Mouse (Mus musculus): ENCODE data around the gene Olfr52. TPM values are rescaled to one million over a fixed set of nuclear protein-coding genes. Genes with fewer than 3 reads are reported as not detected.

Olfr52 gene
- not detected in 2 replicates for polyA plus RNA-seq (2012; rRNA removed)
- polyA plus RNA-seq (2014; fragmentation: Nextera tagmentation; extraction: Ambion mirVana) = not detected in 2 replicates

- no peak within 1 kb of the TSS for H3K9ac ChIP-seq (replicated peaks)
- H3K9me3 ChIP-seq (ENCODE audit: control insufficient read depth, low read length) = no peaks in the 10 kb centered on the region
- no peak within 1 kb of the TSS for H3K27ac ChIP-seq
- no peaks in the 10 kb centered on the region for H3K4me1 ChIP-seq (replicated peaks; ENCODE audit: control insufficient read depth in 2 of 2, insufficient read depth in 2 of 2, low read length in 1 of 2)
- TF ChIP-seq CTCF (IDR thresholded peaks at IDR 0.05; ENCODE audit: low read depth) (no peak), EP300 (IDR thresholded peaks at IDR 0.05; ENCODE audit: low read depth) (no peak)
- no peak within 1 kb of the TSS for H3K4me3 ChIP-seq (ENCODE audit: insufficient read depth in 1 of 2, low read depth in 2 of 2, low read length in 2 of 2)
- no peak for ATAC-seq (ENCODE audit: insufficient read depth)
- no peak within 1 kb of the TSS for H3K4me2 ChIP-seq (ENCODE audit: low read depth)
- DNase-seq (ENCODE audit: low read depth in 3 of 3, low spot score in 3 of 3) = no peak
- H3K27me3 ChIP-seq (ENCODE audit: control insufficient read depth, insufficient read depth, low read length) = no peaks in the 10 kb centered on the region
- H3K36me3 ChIP-seq (replicated peaks; ENCODE audit: control insufficient read depth, insufficient read depth, low read depth) = no peaks in the 10 kb centered on the region
These were observed at the start of gene Olfr52 for GRCm38 (mm10) chr2:86185583-86185982. TSS of gene Olfr52 (minus strand) at chr2:86185683.

DNA sequence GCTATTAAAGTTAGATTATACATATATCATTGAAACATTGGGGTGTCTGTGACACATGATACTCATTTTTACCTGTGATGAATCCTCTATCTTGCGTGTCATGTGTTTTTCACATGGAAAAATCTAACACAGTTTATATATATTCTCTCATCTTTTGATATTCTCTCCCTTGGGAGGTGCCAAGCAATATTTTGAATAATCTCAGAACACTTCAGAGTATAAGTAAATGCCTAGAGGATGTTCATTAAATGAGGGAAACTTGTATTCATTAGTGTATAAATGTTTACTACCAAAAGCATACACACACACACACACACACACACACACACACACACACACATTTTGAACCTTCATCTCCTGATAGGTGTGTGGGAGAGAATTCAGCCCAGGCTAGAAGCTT is 45.8 kb upstream of the Olfr52 start, which contains the start of gene Olfr1047:
TSS of gene Olfr1047 (minus strand) at position 101 of the 400 bp plus-strand sequence.
- DNase-seq (ENCODE audit: low read depth in 3 of 3, low spot score in 3 of 3) = no peak
- TF ChIP-seq EP300 (IDR thresholded peaks at IDR 0.05; ENCODE audit: low read depth) (no peak), CTCF (IDR thresholded peaks at IDR 0.05; ENCODE audit: low read depth) (no peak)
- Histone ChIP-seq H3K36me3 (replicated peaks; ENCODE audit: control insufficient read depth, insufficient read depth, low read depth) (no peaks in the 10 kb centered on the region), H3K4me2 (ENCODE audit: low read depth) (no peak within 1 kb of the TSS), H3K4me1 (replicated peaks; ENCODE audit: control insufficient read depth in 2 of 2, insufficient read depth in 2 of 2, low read length in 1 of 2) (no peaks in the 10 kb centered on the region), H3K9me3 (ENCODE audit: control insufficient read depth, low read length) (no peaks in the 10 kb centered on the region), H3K27ac (no peak within 1 kb of the TSS), H3K27me3 (ENCODE audit: control insufficient read depth, insufficient read depth, low read length) (no peaks in the 10 kb centered on the region), H3K4me3 (ENCODE audit: insufficient read depth in 1 of 2, low read depth in 2 of 2, low read length in 2 of 2) (no peak within 1 kb of the TSS), H3K9ac (replicated peaks) (no peak within 1 kb of the TSS)
- ATAC-seq (ENCODE audit: insufficient read depth) = no peak
- 54% methylated on average over 1 of the region's 1 CpGs for WGBS (ENCODE audit: insufficient replicate concordance)

DNA sequence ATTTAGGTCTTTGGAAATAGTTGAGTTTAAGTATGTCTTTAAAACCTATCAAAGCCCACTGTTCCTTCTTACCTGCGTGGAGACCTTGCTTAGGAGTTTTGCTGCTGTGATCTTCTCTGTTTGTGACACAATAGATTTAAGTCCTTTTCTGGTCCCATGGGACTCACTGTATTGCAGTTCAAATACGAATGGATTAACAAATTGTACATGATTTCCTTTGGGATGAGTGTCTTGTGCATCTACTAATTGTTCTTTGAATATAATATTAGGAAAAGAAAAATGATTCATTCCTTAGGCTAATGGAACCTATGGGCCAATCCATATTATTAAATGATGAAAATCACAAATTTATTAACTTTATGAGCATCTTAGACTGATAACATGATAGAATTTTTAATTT is 33.7 kb upstream of the Olfr52 start, which contains the start of gene Olfr1046:
TSS of gene Olfr1046 (minus strand) at position 101 of the 400 bp plus-strand sequence.
- no peaks in the 10 kb centered on the region for H3K9me3 ChIP-seq (ENCODE audit: control insufficient read depth, low read length)
- 31% methylated on average over 2 of the region's 2 CpGs for WGBS (ENCODE audit: insufficient replicate concordance)
- ATAC-seq (ENCODE audit: insufficient read depth) (no peak), DNase-seq (ENCODE audit: low read depth in 3 of 3, low spot score in 3 of 3) (no peak)
- H3K27ac ChIP-seq = no peak within 1 kb of the TSS
- no peaks in the 10 kb centered on the region for H3K4me1 ChIP-seq (replicated peaks; ENCODE audit: control insufficient read depth in 2 of 2, insufficient read depth in 2 of 2, low read length in 1 of 2)
- TF ChIP-seq CTCF (IDR thresholded peaks at IDR 0.05; ENCODE audit: low read depth) = no peak
- no peak for TF ChIP-seq EP300 (IDR thresholded peaks at IDR 0.05; ENCODE audit: low read depth)
- H3K36me3 ChIP-seq (replicated peaks; ENCODE audit: control insufficient read depth, insufficient read depth, low read depth) = no peaks in the 10 kb centered on the region
- H3K27me3 ChIP-seq (ENCODE audit: control insufficient read depth, insufficient read depth, low read length) = no peaks in the 10 kb centered on the region
- H3K4me3 ChIP-seq (ENCODE audit: insufficient read depth in 1 of 2, low read depth in 2 of 2, low read length in 2 of 2) = no peak within 1 kb of the TSS
- no peak within 1 kb of the TSS for H3K4me2 ChIP-seq (ENCODE audit: low read depth)
- H3K9ac ChIP-seq (replicated peaks) = no peak within 1 kb of the TSS

- Histone ChIP-seq H3K9ac (replicated peaks) (no peak within 1 kb of the TSS), H3K4me3 (ENCODE audit: insufficient read depth in 1 of 2, low read depth in 2 of 2, low read length in 2 of 2) (no peak within 1 kb of the TSS), H3K4me2 (ENCODE audit: low read depth) (no peak within 1 kb of the TSS), H3K27ac (no peak within 1 kb of the TSS), H3K4me1 (replicated peaks; ENCODE audit: control insufficient read depth in 2 of 2, insufficient read depth in 2 of 2, low read length in 1 of 2) (no peaks in the 10 kb centered on the region), H3K36me3 (replicated peaks; ENCODE audit: control insufficient read depth, insufficient read depth, low read depth) (no peaks in the 10 kb centered on the region), H3K9me3 (ENCODE audit: control insufficient read depth, low read length) (no peaks in the 10 kb centered on the region), H3K27me3 (ENCODE audit: control insufficient read depth, insufficient read depth, low read length) (no peaks in the 10 kb centered on the region)
- no peak for TF ChIP-seq CTCF (IDR thresholded peaks at IDR 0.05; ENCODE audit: low read depth)
- TF ChIP-seq EP300 (IDR thresholded peaks at IDR 0.05; ENCODE audit: low read depth) = no peak
- ATAC-seq (ENCODE audit: insufficient read depth) = no peak
- no peak for DNase-seq (ENCODE audit: low read depth in 3 of 3, low spot score in 3 of 3)
These were observed 17.4 kb upstream of the Olfr52 start, which contains the start of gene Olfr1045 for GRCm38 (mm10) chr2:86202909-86203308. TSS of gene Olfr1045 (minus strand) at chr2:86203009.

DNA sequence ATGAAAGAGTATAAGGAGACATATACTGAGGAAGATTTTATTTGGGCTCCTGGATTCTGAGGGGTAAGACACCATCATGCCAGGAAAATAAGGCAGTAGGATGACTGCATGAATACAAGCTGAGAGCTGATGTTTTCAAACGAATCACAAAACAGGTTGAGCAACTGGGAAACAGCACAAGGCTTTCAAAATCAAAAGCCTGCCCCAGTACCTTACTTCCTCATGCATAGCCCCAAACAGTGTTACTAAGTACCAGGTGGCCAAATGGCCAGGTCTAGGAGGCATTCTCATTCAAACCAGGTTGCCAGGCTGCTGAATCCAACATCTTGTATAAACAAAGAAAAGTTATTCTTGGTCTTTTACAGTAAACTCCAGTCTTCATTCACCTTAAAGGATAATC is 10.4 kb upstream of the Olfr52 start:
- H3K36me3 ChIP-seq (replicated peaks; ENCODE audit: control insufficient read depth, insufficient read depth, low read depth) = no peaks in the 10 kb centered on the region
- no peak overlapping the region for H3K27ac ChIP-seq
- H3K4me2 ChIP-seq (ENCODE audit: low read depth) = no peak overlapping the region
- H3K27me3 ChIP-seq (ENCODE audit: control insufficient read depth, insufficient read depth, low read length) = no peaks in the 10 kb centered on the region
- ATAC-seq (ENCODE audit: insufficient read depth) (no peak), DNase-seq (ENCODE audit: low read depth in 3 of 3, low spot score in 3 of 3) (no peak)
- no peaks in the 10 kb centered on the region for H3K9me3 ChIP-seq (ENCODE audit: control insufficient read depth, low read length)
- TF ChIP-seq EP300 (IDR thresholded peaks at IDR 0.05; ENCODE audit: low read depth) (no peak), CTCF (IDR thresholded peaks at IDR 0.05; ENCODE audit: low read depth) (no peak)
- WGBS (ENCODE audit: insufficient replicate concordance) = 14% methylated on average over 1 of the region's 1 CpGs
- H3K4me3 ChIP-seq (ENCODE audit: insufficient read depth in 1 of 2, low read depth in 2 of 2, low read length in 2 of 2) = no peak overlapping the region
- no peak overlapping the region for H3K9ac ChIP-seq (replicated peaks)
- H3K4me1 ChIP-seq (replicated peaks; ENCODE audit: control insufficient read depth in 2 of 2, insufficient read depth in 2 of 2, low read length in 1 of 2) = no peaks in the 10 kb centered on the region

Measured in liver, embryonic 14.5 days (tissue).